Mouse (Mus musculus) kidney, embryonic 16.5 days (tissue): ENCODE data around the gene Pax4. TPM values are rescaled to one million over a fixed set of nuclear protein-coding genes. Genes with fewer than 3 reads are reported as not detected.

Experiments used
- ATAC-seq: fragments of 200-750 bp; cut with Nextera tagmentation; 2 replicates; pipeline ENCODE4 v1.8.0; 2017; ENCODE audit warnings: moderate TSS enrichment; ENCODE audit not compliant: low FRiP score, low TSS enrichment
- H3K27ac ChIP-seq: fragments of 300-500 bp; sonication (generic); 2 replicates; pipeline ENCODE4 v1.5.1; 2014; ENCODE audit warnings: low read length
- H3K27me3 ChIP-seq: fragments of 300-500 bp; sonication (generic); 2 replicates; pipeline ENCODE4 v1.6.1; 2014; ENCODE audit warnings: low read length, control low read depth, mixed read lengths; ENCODE audit not compliant: insufficient read depth
- H3K36me3 ChIP-seq: fragments of 300-500 bp; sonication (generic); 2 replicates; pipeline ENCODE4 v1.6.1; 2014; ENCODE audit warnings: low read length, control low read depth, mixed read lengths; ENCODE audit not compliant: insufficient read depth
- H3K4me1 ChIP-seq: fragments of 300-500 bp; sonication (generic); 2 replicates; pipeline ENCODE4 v1.6.1; 2014; ENCODE audit warnings: low read length, control low read depth, mixed read lengths; ENCODE audit not compliant: insufficient read depth
- H3K4me2 ChIP-seq: fragments of 300-500 bp; sonication (generic); replicated peaks from 2 replicates; pipeline ENCODE4 v1.6.1; 2014; ENCODE audit warnings: low read depth, low read length
- H3K4me3 ChIP-seq: fragments of 300-500 bp; sonication (generic); 2 replicates; pipeline ENCODE4 v1.5.1; 2014; ENCODE audit warnings: mild to moderate bottlenecking, low read length
- H3K9ac ChIP-seq: fragments of 300-500 bp; sonication (generic); replicated peaks from 2 replicates; pipeline ENCODE4 v1.6.1; 2014; ENCODE audit warnings: low read length
- H3K9me3 ChIP-seq: fragments of 300-500 bp; sonication (generic); 2 replicates; pipeline ENCODE4 v1.6.1; 2016; ENCODE audit warnings: low read length, control low read depth
- WGBS: fragments of 180-500 bp; shearing (Covaris S2); extraction: QIAGEN DNeasy Blood & Tissue Kit; methylation state at CpG from one replicate; pipeline ENCODE4 v1.1.7; 2014; 5-methylcytosine and 5-hydroxymethylcytosine counted together
- polyA plus RNA-seq: library from polyadenylated mRNA; unstranded; fragments of >200 nt; fragmentation: Nextera tagmentation; extraction: Ambion mirVana; gene quantifications from 2 replicates; pipeline ENCODE4 v1.2.1, GENCODE M21; 2015

The Pax4 gene
- polyA plus RNA-seq, 1 experiment from 2014 or later, result not detected

GRCm38 (mm10) chr6:28423767-28424695, 25.1 kb downstream of the Pax4 start:
- H3K27ac ChIP-seq, result peak overlapping the region; percentile 66
- H3K4me1 ChIP-seq, result peaks cover 34% of the 10 kb centered on the region
- peak overlapping the region; percentile 94 for H3K9ac ChIP-seq
- H3K4me3 ChIP-seq, result peak overlapping the region; percentile 89
- ATAC-seq, result peak; percentile 57
- 9% methylated on average over 44 of the region's 46 CpGs for WGBS
- no peaks in the 10 kb centered on the region for H3K27me3 ChIP-seq
- H3K36me3 ChIP-seq, result peaks cover 20% of the 10 kb centered on the region
- H3K4me2 ChIP-seq, result peak overlapping the region; percentile 67
- no peaks in the 10 kb centered on the region for H3K9me3 ChIP-seq

- ATAC-seq, result peak; percentile 73
- Histone ChIP-seq H3K27ac (peak within 1 kb of the TSS; percentile 74), H3K27me3 (no peaks in the 10 kb centered on the region), H3K4me3 (peak within 1 kb of the TSS; percentile 89), H3K9me3 (no peaks in the 10 kb centered on the region), H3K4me2 (peak within 1 kb of the TSS; percentile 67), H3K36me3 (peaks cover 27% of the 10 kb centered on the region), H3K9ac (peak within 1 kb of the TSS; percentile 94), H3K4me1 (peaks cover 38% of the 10 kb centered on the region)
- 0% methylated on average over 30 of the region's 42 CpGs for WGBS
Observed at GRCm38 (mm10) chr6:28423313-28423712, 25.8 kb downstream of the Pax4 start, which contains the start of gene Arf5. TSS of gene Arf5 (plus strand) at chr6:28423560.

- 70% methylated on average over 15 of the region's 15 CpGs for WGBS
- no peak for ATAC-seq
- no peaks in the 10 kb centered on the region for H3K27me3 ChIP-seq
Observed at GRCm38 (mm10) chr6:28422651-28423290, 26.4 kb downstream of the Pax4 start.

GRCm38 (mm10) chr6:28421469-28422000, 27.6 kb downstream of the Pax4 start:
- under 1% methylated on average over 27 of the region's 27 CpGs for WGBS
- peaks cover 53% of the 10 kb centered on the region for H3K4me1 ChIP-seq
- H3K9me3 ChIP-seq, result no peaks in the 10 kb centered on the region
- no peaks in the 10 kb centered on the region for H3K27me3 ChIP-seq
- peak overlapping the region; percentile 80 for H3K9ac ChIP-seq
- peak overlapping the region; percentile 53 for H3K27ac ChIP-seq
- H3K36me3 ChIP-seq, result peaks cover 36% of the 10 kb centered on the region
- peak overlapping the region; percentile 67 for H3K4me2 ChIP-seq
- peak overlapping the region; percentile 69 for H3K4me3 ChIP-seq
- peak; percentile 91 for ATAC-seq

More at GRCm38 (mm10) chr6:28422651-28423290, 26.4 kb downstream of the Pax4 start:
- H3K27ac ChIP-seq, result peak overlapping the region; percentile 74
- peaks cover 43% of the 10 kb centered on the region for H3K4me1 ChIP-seq
- no peaks in the 10 kb centered on the region for H3K9me3 ChIP-seq
- H3K36me3 ChIP-seq, result peaks cover 32% of the 10 kb centered on the region
- peak overlapping the region; percentile 94 for H3K9ac ChIP-seq
- H3K4me2 ChIP-seq, result peak overlapping the region; percentile 44; the same call in 1 of the 2 replicates
- peak overlapping the region; percentile 89 for H3K4me3 ChIP-seq

- H3K4me3 ChIP-seq, result peak overlapping the region; percentile 69
- H3K36me3 ChIP-seq, result peaks cover 33% of the 10 kb centered on the region
- peak overlapping the region; percentile 80 for H3K9ac ChIP-seq
- H3K4me2 ChIP-seq, result peak overlapping the region; percentile 67
- 21% methylated on average over 13 of the region's 13 CpGs for WGBS
- ATAC-seq, result no peak
- no peaks in the 10 kb centered on the region for H3K9me3 ChIP-seq
- peaks cover 53% of the 10 kb centered on the region for H3K4me1 ChIP-seq
- H3K27me3 ChIP-seq, result no peaks in the 10 kb centered on the region
- no peak overlapping the region; the same call in 1 of the 2 replicates for H3K27ac ChIP-seq
Observed at GRCm38 (mm10) chr6:28420865-28421264, 28.3 kb downstream of the Pax4 start.

GRCm38 (mm10) chr6:28420361-28420760, 28.8 kb downstream of the Pax4 start:
- H3K27me3 ChIP-seq, result no peaks in the 10 kb centered on the region
- no peak overlapping the region for H3K27ac ChIP-seq
- H3K36me3 ChIP-seq, result peaks cover 33% of the 10 kb centered on the region
- peak overlapping the region; percentile 67 for H3K4me2 ChIP-seq
- H3K4me1 ChIP-seq, result peaks cover 53% of the 10 kb centered on the region
- no peak for ATAC-seq
- peak overlapping the region; percentile 69 for H3K4me3 ChIP-seq
- no peaks in the 10 kb centered on the region for H3K9me3 ChIP-seq
- WGBS, result 73% methylated on average over 17 of the region's 17 CpGs
- H3K9ac ChIP-seq, result peak overlapping the region; percentile 80; the same call in 1 of the 2 replicates

GRCm38 (mm10) chr6:28419673-28420072, 29.5 kb downstream of the Pax4 start:
- Histone ChIP-seq H3K4me3 (no peak overlapping the region), H3K27ac (no peak overlapping the region), H3K4me2 (peak overlapping the region; percentile 19; the same call in 1 of the 2 replicates), H3K9ac (no peak overlapping the region), H3K36me3 (peaks cover 33% of the 10 kb centered on the region), H3K9me3 (no peaks in the 10 kb centered on the region), H3K27me3 (no peaks in the 10 kb centered on the region), H3K4me1 (peaks cover 49% of the 10 kb centered on the region)
- ATAC-seq, result no peak
- 61% methylated on average over 2 of the region's 2 CpGs for WGBS

- Histone ChIP-seq H3K27me3 (no peaks in the 10 kb centered on the region), H3K27ac (0 out of 2 replicates have a peak overlapping the region, but pooled peaks have one; percentile 30), H3K36me3 (peaks cover 33% of the 10 kb centered on the region), H3K9me3 (no peaks in the 10 kb centered on the region), H3K4me3 (no peak overlapping the region), H3K9ac (no peak overlapping the region), H3K4me2 (peak overlapping the region; percentile 17), H3K4me1 (peaks cover 44% of the 10 kb centered on the region)
- 63% methylated on average over 14 of the region's 14 CpGs for WGBS
- ATAC-seq, result peak; percentile 11; the same call in 1 of the 2 replicates
Observed at GRCm38 (mm10) chr6:28418449-28418848, 30.7 kb downstream of the Pax4 start.

GRCm38 (mm10) chr6:28416981-28417380, 32.2 kb downstream of the Pax4 start:
- 49% methylated on average over 4 of the region's 4 CpGs for WGBS
- ATAC-seq, result no peak
- no peaks in the 10 kb centered on the region for H3K9me3 ChIP-seq

More at GRCm38 (mm10) chr6:28416981-28417380, 32.2 kb downstream of the Pax4 start:
- Histone ChIP-seq H3K36me3 (peaks cover 33% of the 10 kb centered on the region), H3K4me2 (0 out of 2 replicates have a peak overlapping the region, but pooled peaks have one; percentile 5), H3K9ac (no peak overlapping the region), H3K27me3 (no peaks in the 10 kb centered on the region), H3K27ac (no peak overlapping the region), H3K4me1 (peaks cover 37% of the 10 kb centered on the region), H3K4me3 (no peak overlapping the region)
